Mouse (Mus musculus) liver, postnatal 0 days (tissue): ENCODE results near the gene Rffl. TPM values are rescaled to one million over a fixed set of nuclear protein-coding genes. Genes with fewer than 3 reads are reported as not detected.

Experiments used
- ATAC-seq: fragments of 200-750 bp; cut with Nextera tagmentation; 2 replicates; pipeline ENCODE4 v1.8.0; 2017; ENCODE audit warnings: mild to moderate bottlenecking, moderate library complexity
- DNase-seq: peaks from one replicate; pipeline ENCODE4 v3.0.0-alpha.2; 2016
- H3K27ac ChIP-seq: fragments of 300-500 bp; sonication (generic); 2 replicates; pipeline ENCODE4 v1.5.1; 2014; ENCODE audit warnings: antibody characterized with exemption, moderate library complexity, mild to moderate bottlenecking, low read depth
- H3K27me3 ChIP-seq: fragments of 300-500 bp; sonication (generic); 2 replicates; pipeline ENCODE4 v1.6.1; 2014; ENCODE audit warnings: low read length, control low read depth, mixed read lengths; ENCODE audit not compliant: insufficient read depth
- H3K36me3 ChIP-seq: fragments of 300-500 bp; sonication (generic); replicated peaks from 2 replicates; pipeline ENCODE4 v1.6.1; 2014; ENCODE audit warnings: mild to moderate bottlenecking, control low read depth, low read length, moderate library complexity, mixed read lengths; ENCODE audit not compliant: insufficient read depth
- H3K4me1 ChIP-seq: fragments of 300-500 bp; sonication (generic); 2 replicates; pipeline ENCODE4 v1.6.1; 2014; ENCODE audit warnings: antibody characterized with exemption, mild to moderate bottlenecking, control low read depth; ENCODE audit not compliant: insufficient read depth
- H3K4me2 ChIP-seq: fragments of 300-500 bp; sonication (generic); 2 replicates; pipeline ENCODE4 v1.6.1; 2014; ENCODE audit warnings: low read depth, mild to moderate bottlenecking, low read length, moderate library complexity, mixed read lengths
- H3K4me3 ChIP-seq: fragments of 300-500 bp; sonication (generic); 2 replicates; pipeline ENCODE4 v1.5.1; 2014; ENCODE audit warnings: low read depth, low read length
- H3K9ac ChIP-seq: fragments of 300-500 bp; sonication (generic); replicated peaks from 2 replicates; pipeline ENCODE4 v1.6.1; 2014; ENCODE audit warnings: mild to moderate bottlenecking, moderate library complexity
- H3K9me3 ChIP-seq: fragments of 300-500 bp; sonication (generic); 2 replicates; pipeline ENCODE4 v1.6.1; 2016; ENCODE audit warnings: mild to moderate bottlenecking, control low read depth, low read length, mixed read lengths
- CTCF ChIP-seq: sonication (generic); IDR thresholded peaks from 2 replicates; pipeline ENCODE4 v1.5.1; 2016; ENCODE audit warnings: antibody characterized with exemption, low read depth
- EP300 ChIP-seq: IDR thresholded peaks from 2 replicates; pipeline ENCODE4 v1.6.1; 2016; ENCODE audit warnings: antibody characterized with exemption, low read depth, mild to moderate bottlenecking
- WGBS: fragments of 180-500 bp; shearing (Covaris S2); extraction: QIAGEN DNeasy Blood & Tissue Kit; methylation state at CpG from one replicate; pipeline ENCODE4 v1.1.7; 2014; ENCODE audit not compliant: insufficient replicate concordance; 5-methylcytosine and 5-hydroxymethylcytosine counted together
- polyA plus RNA-seq: library from polyadenylated mRNA; unstranded; fragments of >200 nt; fragmentation: Nextera tagmentation; extraction: Ambion mirVana; gene quantifications from 2 replicates; pipeline ENCODE4 v1.2.1, GENCODE M21; 2015

Rffl gene
- polyA plus RNA-seq, 1 experiment from 2014 or later = 11.3 TPM

GRCm38 (mm10) chr11:82907651-82908607 lies 36.9 kb upstream of the Rffl start, which contains the start of gene Nle1:
Nle1 (minus strand) TSS chr11:82908411.
- Histone ChIP-seq H3K9me3 (no peaks in the 10 kb centered on the region), H3K4me2 (peak within 1 kb of the TSS; percentile 95), H3K27me3 (no peaks in the 10 kb centered on the region), H3K36me3 (peaks cover 15% of the 10 kb centered on the region), H3K4me3 (peak within 1 kb of the TSS; percentile 86), H3K4me1 (peaks cover 8% of the 10 kb centered on the region), H3K27ac (no peak within 1 kb of the TSS), H3K9ac (peak within 1 kb of the TSS; percentile 82)
- ATAC-seq (peak; percentile 87), DNase-seq (peak; percentile 94)
- 1% methylated on average over 68 of the region's 73 CpGs for WGBS
- TF ChIP-seq CTCF = peak; percentile 97
- no peak for TF ChIP-seq EP300

GRCm38 (mm10) chr11:82905816-82906215 lies 34.8 kb upstream of the Rffl start:
- H3K4me1 ChIP-seq = peaks cover 8% of the 10 kb centered on the region
- 84% methylated on average over 5 of the region's 5 CpGs for WGBS
- no peaks in the 10 kb centered on the region for H3K9me3 ChIP-seq
- no peak overlapping the region for H3K4me2 ChIP-seq
- H3K36me3 ChIP-seq = peaks cover 31% of the 10 kb centered on the region
- TF ChIP-seq EP300 (no peak), CTCF (no peak)
- H3K27ac ChIP-seq = no peak overlapping the region
- no peak for ATAC-seq
- H3K4me3 ChIP-seq = no peak overlapping the region
- no peak for DNase-seq
- H3K27me3 ChIP-seq = no peaks in the 10 kb centered on the region
- no peak overlapping the region for H3K9ac ChIP-seq

GRCm38 (mm10) chr11:82904952-82905351 lies 33.9 kb upstream of the Rffl start:
- no peak for ATAC-seq
- H3K27me3 ChIP-seq = no peaks in the 10 kb centered on the region
- no peak overlapping the region for H3K27ac ChIP-seq
- H3K4me3 ChIP-seq = no peak overlapping the region
- no peaks in the 10 kb centered on the region for H3K9me3 ChIP-seq
- H3K4me1 ChIP-seq = peaks cover 8% of the 10 kb centered on the region
- peaks cover 36% of the 10 kb centered on the region for H3K36me3 ChIP-seq
- H3K9ac ChIP-seq = no peak overlapping the region
- no peak overlapping the region for H3K4me2 ChIP-seq
- peak; percentile 42 for DNase-seq
- 52% methylated on average over 8 of the region's 8 CpGs for WGBS
- TF ChIP-seq CTCF = no peak
- no peak for TF ChIP-seq EP300

DNA sequence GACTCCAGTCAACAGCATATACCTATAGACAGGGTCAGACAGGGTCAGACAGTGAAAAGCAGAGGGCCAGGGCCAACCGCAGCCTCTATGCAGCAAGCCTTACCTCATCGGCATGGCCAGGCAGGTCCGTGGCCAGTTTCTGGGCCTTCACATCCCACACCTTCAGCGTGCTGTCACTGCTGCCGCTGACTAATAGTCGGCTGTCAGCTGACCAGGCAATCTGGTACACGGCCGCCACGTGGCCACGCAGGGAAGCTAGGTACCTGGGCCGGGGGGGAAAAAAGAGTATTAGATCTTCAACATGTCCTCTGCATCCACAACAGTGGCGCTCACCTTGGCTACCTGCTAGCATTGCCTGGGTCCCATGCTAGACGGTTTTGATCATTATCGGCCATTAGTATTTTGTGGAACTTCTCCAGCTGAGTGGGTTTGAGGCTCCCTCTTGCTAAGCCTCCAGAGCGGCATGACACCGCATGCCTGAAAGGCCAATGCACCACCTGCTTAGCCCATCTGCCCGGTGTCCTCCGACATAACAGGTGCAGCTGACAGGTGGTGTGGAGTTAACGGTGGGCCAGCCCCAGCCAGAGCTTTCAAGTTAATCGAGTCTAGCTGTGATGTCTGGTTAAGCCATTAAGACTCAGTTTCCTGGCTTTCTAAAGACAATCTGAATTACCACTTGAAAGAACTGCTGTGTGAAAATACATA lies 30.7 kb upstream of the Rffl start:
- Histone ChIP-seq H3K27me3 (no peaks in the 10 kb centered on the region), H3K27ac (no peak overlapping the region), H3K4me1 (no peaks in the 10 kb centered on the region), H3K36me3 (peaks cover 36% of the 10 kb centered on the region), H3K4me3 (no peak overlapping the region), H3K4me2 (no peak overlapping the region), H3K9ac (no peak overlapping the region), H3K9me3 (no peaks in the 10 kb centered on the region)
- ATAC-seq (no peak), DNase-seq (no peak)
- TF ChIP-seq CTCF = no peak
- TF ChIP-seq EP300 = no peak
- WGBS = 94% methylated on average over 20 of the region's 20 CpGs

GRCm38 (mm10) chr11:82899720-82900119 lies 28.7 kb upstream of the Rffl start:
- Histone ChIP-seq H3K36me3 (peaks cover 32% of the 10 kb centered on the region), H3K9me3 (no peaks in the 10 kb centered on the region), H3K4me1 (no peaks in the 10 kb centered on the region), H3K4me3 (no peak overlapping the region), H3K9ac (no peak overlapping the region), H3K4me2 (no peak overlapping the region), H3K27me3 (no peaks in the 10 kb centered on the region), H3K27ac (no peak overlapping the region)
- 85% methylated on average over 5 of the region's 5 CpGs for WGBS
- no peak for TF ChIP-seq CTCF
- TF ChIP-seq EP300 = no peak
- DNase-seq = no peak
- no peak for ATAC-seq

GRCm38 (mm10) chr11:82897478-82897877 lies 26.5 kb upstream of the Rffl start:
- DNase-seq (no peak), ATAC-seq (0 out of 2 replicates have a peak, but pooled peaks have one; percentile 38)
- H3K4me1 ChIP-seq = no peaks in the 10 kb centered on the region
- peak overlapping the region; percentile 16; the same call in 1 of the 2 replicates for H3K27ac ChIP-seq
- H3K27me3 ChIP-seq = no peaks in the 10 kb centered on the region
- no peaks in the 10 kb centered on the region for H3K9me3 ChIP-seq
- H3K9ac ChIP-seq = no peak overlapping the region
- TF ChIP-seq EP300 (no peak), CTCF (no peak)
- H3K36me3 ChIP-seq = peaks cover 17% of the 10 kb centered on the region
- H3K4me3 ChIP-seq = no peak overlapping the region
- WGBS = 67% methylated on average over 10 of the region's 10 CpGs
- no peak overlapping the region for H3K4me2 ChIP-seq
